Mouse (Mus musculus) cerebellum, adult 9-10 months (tissue): ENCODE measurements around the gene Igsf8.
"Not testable (repeated sequence)": the region's sequence is repeated elsewhere in the genome, so short reads cannot be mapped to it uniquely, and the experiment has no call there.

Experiments used
- DNase-seq: peaks from one replicate; pipeline ENCODE4 v3.0.0; 2022

Gene Igsf8

GRCm38 (mm10) chr1:172261477-172262078, at the start of gene Igsf8:
Gene Igsf8, plus strand, starts transcription at chr1:172261641.
- DNase-seq, result no peak

- no peak for DNase-seq
These were observed 48.7 kb upstream of the Igsf8 start for GRCm38 (mm10) chr1:172212776-172213175.

- no peak for DNase-seq
These were observed 47.7 kb upstream of the Igsf8 start for GRCm38 (mm10) chr1:172213771-172214170.

GRCm38 (mm10) chr1:172214748-172215147, 46.7 kb upstream of the Igsf8 start:
- no peak for DNase-seq

GRCm38 (mm10) chr1:172217148-172217547, 44.3 kb upstream of the Igsf8 start:
- peak; percentile 89 for DNase-seq

- DNase-seq, result no peak
These were observed 43.1 kb upstream of the Igsf8 start for GRCm38 (mm10) chr1:172218164-172218910.

- no peak for DNase-seq
These were observed 41.7 kb upstream of the Igsf8 start, which contains the start of gene Casq1 for GRCm38 (mm10) chr1:172219451-172220406. Gene Casq1, minus strand, starts transcription at chr1:172219868.

- DNase-seq, result no peak
These were observed 41.0 kb upstream of the Igsf8 start for GRCm38 (mm10) chr1:172220414-172220813.

- DNase-seq, result no peak
These were observed 40.0 kb upstream of the Igsf8 start for GRCm38 (mm10) chr1:172221297-172222063.

GRCm38 (mm10) chr1:172228209-172228608, 33.2 kb upstream of the Igsf8 start:
- peak; percentile 68 for DNase-seq

GRCm38 (mm10) chr1:172229215-172229614, 32.2 kb upstream of the Igsf8 start:
- no peak for DNase-seq

GRCm38 (mm10) chr1:172240945-172241708, 20.3 kb upstream of the Igsf8 start:
- DNase-seq, result no peak

GRCm38 (mm10) chr1:172242401-172242800, 19.0 kb upstream of the Igsf8 start:
- no peak for DNase-seq

- DNase-seq, result peak; percentile 46
These were observed 17.8 kb upstream of the Igsf8 start for GRCm38 (mm10) chr1:172243547-172244205.

GRCm38 (mm10) chr1:172244645-172245044, 16.8 kb upstream of the Igsf8 start:
- not testable (repeated sequence) for DNase-seq

GRCm38 (mm10) chr1:172247216-172247615, 14.2 kb upstream of the Igsf8 start:
- DNase-seq, result no peak

- no peak for DNase-seq
These were observed 13.8 kb upstream of the Igsf8 start for GRCm38 (mm10) chr1:172247679-172248078.

GRCm38 (mm10) chr1:172258314-172258713, 3.1 kb upstream of the Igsf8 start, which contains the start of gene Atp1a4:
Gene Atp1a4, minus strand, starts transcription at chr1:172258414.
- DNase-seq, result no peak

GRCm38 (mm10) chr1:172271208-172271607, 9.8 kb downstream of the Igsf8 start:
- DNase-seq, result no peak

- no peak for DNase-seq
These were observed 10.3 kb downstream of the Igsf8 start for GRCm38 (mm10) chr1:172271765-172272164.

GRCm38 (mm10) chr1:172273386-172273785, 11.9 kb downstream of the Igsf8 start:
- DNase-seq, result no peak
